8 mouse cellular contexts compared by ENCODE assay signal in the genomic region with DNA sequence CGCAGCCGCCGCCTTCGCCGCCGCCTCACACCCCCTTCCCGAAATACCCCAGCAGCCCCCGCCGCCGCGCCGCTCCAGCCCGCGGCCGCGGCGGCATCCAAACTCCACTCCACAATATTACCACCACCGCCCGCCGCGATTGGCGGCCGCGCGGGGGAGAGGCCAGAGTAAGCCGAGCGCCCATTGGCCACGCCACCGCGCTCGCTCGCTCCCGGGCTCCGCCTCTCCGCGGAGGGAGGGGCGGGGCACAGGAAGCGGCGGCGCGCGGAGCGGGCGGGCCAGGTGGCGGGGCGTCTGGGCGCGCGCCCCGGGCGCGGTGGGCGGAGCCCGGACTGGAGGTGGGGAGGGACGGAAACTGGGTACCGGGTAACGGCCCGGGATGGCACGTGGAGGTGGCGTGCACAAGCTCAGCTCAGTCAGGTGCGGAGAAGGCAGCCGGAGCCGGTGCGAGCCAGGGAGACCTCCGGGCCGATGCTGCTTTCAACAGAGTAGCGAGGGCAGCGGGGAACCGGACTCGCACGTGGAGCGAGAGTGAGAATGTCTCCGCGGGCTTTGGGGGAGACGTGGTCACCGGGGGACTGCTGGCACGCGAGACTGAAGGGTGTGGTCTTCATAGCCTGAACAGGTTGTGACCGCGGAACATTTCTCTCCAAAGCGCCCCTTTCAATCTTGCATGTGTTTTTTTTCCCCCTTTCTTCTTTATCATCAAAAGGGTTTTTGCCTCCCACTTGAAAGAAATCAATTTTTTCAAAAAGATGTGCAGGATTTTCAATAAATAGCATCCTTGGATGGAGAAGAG. TPM values are rescaled to one million over a fixed set of nuclear protein-coding genes. Genes with fewer than 3 reads are reported as not detected.
DNase-seq lines count a peak whose midpoint lies in the region; ATAC-seq and TF ChIP-seq lines count a peak whose summit lies in the region.

A gene (minus strand): TSS at position 81 of the 799 bp plus-strand sequence.

- under 1% methylated on average over 56 of the region's 81 CpGs for WGBS in embryonic facial prominence, embryonic 13.5 days
- WGBS in kidney, adult 2 months = under 1% methylated on average over 80 of the region's 81 CpGs
- under 1% methylated on average over 77 of the region's 81 CpGs for WGBS in limb, embryonic 12.5 days
- WGBS in midbrain, embryonic 15.5 days = under 1% methylated on average over 80 of the region's 81 CpGs
- 2% methylated on average over 61 of the region's 81 CpGs for WGBS in spleen, adult 2 months

- no peaks in the 10 kb centered on the region for H3K9me3 ChIP-seq in embryonic facial prominence, embryonic 13.5 days
- H3K9me3 ChIP-seq in limb, embryonic 12.5 days = no peaks in the 10 kb centered on the region
- no peaks in the 10 kb centered on the region for H3K9me3 ChIP-seq in midbrain, embryonic 15.5 days

- no peak for TF ChIP-seq CTCF in kidney, adult 2 months (conservative IDR thresholded peaks at IDR 0.05; ENCODE audit: insufficient read depth, insufficient read length, low read depth, low read length)
- TF ChIP-seq CTCF in spleen, adult 2 months (IDR thresholded peaks at IDR 0.05; ENCODE audit: extremely low read depth, insufficient read depth, insufficient read length, insufficient replicate concordance) = no peak

- peak within 1 kb of the TSS; percentile 92 for H3K27ac ChIP-seq in embryonic facial prominence, embryonic 13.5 days
- H3K27ac ChIP-seq in kidney, adult 2 months (ENCODE audit: insufficient read depth, low read depth, low read length) = peak within 1 kb of the TSS; percentile 70
- peak within 1 kb of the TSS; percentile 95 for H3K27ac ChIP-seq in limb, embryonic 12.5 days
- H3K27ac ChIP-seq in midbrain, embryonic 15.5 days = peak within 1 kb of the TSS; percentile 97
- H3K27ac ChIP-seq in spleen, adult 2 months (ENCODE audit: insufficient read depth, low read length) = peak within 1 kb of the TSS; percentile 80

- peak within 1 kb of the TSS; percentile 87 for H3K9ac ChIP-seq in embryonic facial prominence, embryonic 13.5 days
- H3K9ac ChIP-seq in limb, embryonic 12.5 days (replicated peaks) = peak within 1 kb of the TSS; percentile 86
- peak within 1 kb of the TSS; percentile 88 for H3K9ac ChIP-seq in midbrain, embryonic 15.5 days

- no peaks in the 10 kb centered on the region for H3K27me3 ChIP-seq in embryonic facial prominence, embryonic 13.5 days
- H3K27me3 ChIP-seq in kidney, adult 2 months (replicated peaks; ENCODE audit: control insufficient read depth, insufficient read depth, low read length) = no peaks in the 10 kb centered on the region
- H3K27me3 ChIP-seq in limb, embryonic 12.5 days = no peaks in the 10 kb centered on the region
- H3K27me3 ChIP-seq in midbrain, embryonic 15.5 days (replicated peaks) = no peaks in the 10 kb centered on the region
- H3K27me3 ChIP-seq in spleen, adult 2 months (ENCODE audit: control insufficient read depth, insufficient read depth, low read length) = no peaks in the 10 kb centered on the region

- DNase-seq in 3134 (ENCODE audit: extremely low read depth, insufficient read length, low spot score) = peak; percentile 90
- DNase-seq in adrenal gland, postnatal 36 days = peak; percentile 97 to 99
- DNase-seq in heart, adult 18-20 months = peak; percentile 93 to 96
- DNase-seq in kidney, adult 2 months = peak; percentile 97
- peak; percentile 86 to 94 for DNase-seq in spleen, adult 2 months (ENCODE audit: low read depth in 1 of 2, low spot score in 2 of 2)

- ATAC-seq in embryonic facial prominence, embryonic 13.5 days (ENCODE audit: insufficient number of reproducible peaks, insufficient read depth, low FRiP score, low TSS enrichment, low read depth) = peak; percentile 95
- ATAC-seq in limb, embryonic 12.5 days (ENCODE audit: insufficient number of reproducible peaks, insufficient read depth, low FRiP score, low TSS enrichment, low read depth) = peak; percentile 98
- ATAC-seq in midbrain, embryonic 15.5 days (replicated peaks) = peak; percentile 98

- no peaks in the 10 kb centered on the region for H3K36me3 ChIP-seq in embryonic facial prominence, embryonic 13.5 days
- H3K36me3 ChIP-seq in kidney, adult 2 months (ENCODE audit: control insufficient read depth, insufficient read depth, low read length) = no peaks in the 10 kb centered on the region
- no peaks in the 10 kb centered on the region for H3K36me3 ChIP-seq in limb, embryonic 12.5 days
- no peaks in the 10 kb centered on the region for H3K36me3 ChIP-seq in midbrain, embryonic 15.5 days (replicated peaks)
- no peaks in the 10 kb centered on the region for H3K36me3 ChIP-seq in spleen, adult 2 months (ENCODE audit: control insufficient read depth, insufficient read depth, low read length)

- no peak for TF ChIP-seq POLR2A in kidney, adult 2 months (IDR thresholded peaks at IDR 0.05; ENCODE audit: low read depth, low read length)
- TF ChIP-seq POLR2A in spleen, adult 2 months (IDR thresholded peaks at IDR 0.05; ENCODE audit: low read depth, low read length) = no peak

- peaks cover 7% of the 10 kb centered on the region; the same call in 1 of the 2 replicates for H3K4me1 ChIP-seq in embryonic facial prominence, embryonic 13.5 days
- no peaks in the 10 kb centered on the region; the same call in 1 of the 2 replicates for H3K4me1 ChIP-seq in kidney, adult 2 months (ENCODE audit: control insufficient read depth, insufficient read depth, low read length)
- H3K4me1 ChIP-seq in limb, embryonic 12.5 days (replicated peaks) = peaks cover 12% of the 10 kb centered on the region; the same call in 1 of the 2 replicates
- peaks cover 14% of the 10 kb centered on the region; the same call in 1 of the 2 replicates for H3K4me1 ChIP-seq in midbrain, embryonic 15.5 days
- peaks cover 3% of the 10 kb centered on the region for H3K4me1 ChIP-seq in spleen, adult 2 months (ENCODE audit: control insufficient read depth, insufficient read depth, insufficient read length)

- peak within 1 kb of the TSS; percentile 93 for H3K4me3 ChIP-seq in embryonic facial prominence, embryonic 13.5 days
- peak within 1 kb of the TSS; percentile 99 for H3K4me3 ChIP-seq in kidney, adult 2 months (ENCODE audit: insufficient read depth, low read depth, low read length)
- H3K4me3 ChIP-seq in limb, embryonic 12.5 days (replicated peaks) = peak within 1 kb of the TSS; percentile 95
- peak within 1 kb of the TSS; percentile 68 for H3K4me3 ChIP-seq in midbrain, embryonic 15.5 days
- H3K4me3 ChIP-seq in spleen, adult 2 months (ENCODE audit: extremely low read depth, insufficient read depth, insufficient read length) = peak within 1 kb of the TSS; percentile 83

- H3K4me2 ChIP-seq in embryonic facial prominence, embryonic 13.5 days = peak within 1 kb of the TSS; percentile 85
- H3K4me2 ChIP-seq in limb, embryonic 12.5 days = peak within 1 kb of the TSS; percentile 71
- peak within 1 kb of the TSS; percentile 80 for H3K4me2 ChIP-seq in midbrain, embryonic 15.5 days

RNA-seq across cellular contexts. Expression of the gene that starts here (rescaled TPM):
- total RNA-seq in adrenal gland, postnatal 36 days (2021) = 10 to 100 TPM; 17.0 to 27.0 TPM
- 10.6 and 10.9 TPM in 2 replicates for polyA plus RNA-seq in embryonic facial prominence, embryonic 13.5 days (2015; fragmentation: Nextera tagmentation; extraction: Ambion mirVana)
- 10 to 100 TPM; 26.1 to 32.4 TPM for total RNA-seq in heart, adult 18-20 months (2021)
- 7.0 and 7.5 TPM in 2 replicates for polyA plus RNA-seq in kidney, adult 2 months (2012; rRNA removed)
- 9.7 and 12.1 TPM in 2 replicates for polyA plus RNA-seq in limb, embryonic 12.5 days (2016; fragmentation: Nextera tagmentation; extraction: Ambion mirVana)
- polyA plus RNA-seq in midbrain, embryonic 15.5 days (2015; fragmentation: Nextera tagmentation; extraction: Ambion mirVana) = 9.5 and 10.3 TPM in 2 replicates
- polyA plus RNA-seq in spleen, adult 2 months (2012; rRNA removed) = 1.8 and 2.7 TPM in 2 replicates

Comparison
In these comparisons a context has a peak if more than half of its experiments do, and no peak if none do; other contexts are left out.
1. Peak in every context shown above with its lines: DNase-seq, ATAC-seq, H3K4me3 ChIP-seq and H3K27ac ChIP-seq.